Mouse (Mus musculus) fibroblast of lung, adult 2 months (primary cell): ENCODE measurements at regions not wholly inside any gene's neighbourhood (a gene's known extent, or its start where the extent isn't known, plus 50 kb on each side); places are given as distances from the start of the nearest gene placed in this dataset.

Source experiments
- DNase-seq: peaks from one replicate; pipeline ENCODE4 v3.0.0-alpha.2; 2011; ENCODE audit warnings: low read depth

DNA sequence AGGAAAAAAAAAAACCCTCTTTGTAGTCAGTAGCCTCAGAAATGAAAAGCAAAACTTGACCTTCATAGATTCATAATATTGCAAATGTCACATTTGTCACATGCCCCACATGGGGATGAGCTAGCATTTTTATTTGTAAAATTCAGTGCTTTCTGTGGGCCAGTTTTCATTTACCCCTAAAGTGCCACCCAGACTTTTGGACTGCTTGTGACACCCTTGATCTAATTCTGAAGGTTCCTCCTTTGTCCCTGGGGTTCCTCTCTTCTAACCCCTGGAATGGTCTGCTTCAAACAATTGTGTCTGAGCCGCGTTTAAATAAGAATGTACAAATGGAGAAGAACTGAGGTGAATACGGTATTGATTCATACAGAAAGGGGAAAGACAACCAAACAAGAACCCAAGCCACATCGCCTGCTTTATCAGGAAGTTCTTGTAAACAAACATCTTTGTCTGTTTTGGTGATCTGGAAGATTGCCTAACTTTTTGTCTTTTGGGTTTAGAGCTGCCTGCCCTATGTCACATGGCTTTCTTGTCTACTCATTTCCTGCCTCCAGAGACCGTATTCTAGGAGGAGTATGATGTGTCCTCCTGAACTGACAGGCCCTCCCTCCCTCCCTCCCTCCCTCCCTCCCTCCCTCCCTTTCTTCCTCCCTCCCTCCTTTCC lies 203.1 kb upstream of the Gm9833 start:
- no peak for DNase-seq

DNA sequence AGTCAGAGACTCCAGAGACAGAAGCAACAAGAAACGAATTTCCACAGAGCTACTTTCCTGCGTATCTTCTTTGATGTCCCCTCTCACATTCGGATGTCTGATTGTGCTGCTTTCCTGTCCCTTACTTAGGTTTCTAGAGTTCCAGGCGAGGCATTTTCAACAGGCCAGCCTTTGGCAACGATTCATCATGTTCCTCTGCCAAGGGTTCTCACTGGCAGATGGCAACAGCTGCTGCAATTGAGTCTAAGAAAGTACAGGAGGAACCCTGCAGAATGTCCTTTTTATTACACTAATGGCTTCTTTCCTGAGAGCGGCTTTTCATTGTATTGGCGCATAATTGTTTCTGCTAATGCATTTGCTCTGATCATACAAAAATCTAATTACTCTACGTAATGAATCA lies 202.3 kb upstream of the Gm9833 start:
- DNase-seq: peak; percentile 23

DNA sequence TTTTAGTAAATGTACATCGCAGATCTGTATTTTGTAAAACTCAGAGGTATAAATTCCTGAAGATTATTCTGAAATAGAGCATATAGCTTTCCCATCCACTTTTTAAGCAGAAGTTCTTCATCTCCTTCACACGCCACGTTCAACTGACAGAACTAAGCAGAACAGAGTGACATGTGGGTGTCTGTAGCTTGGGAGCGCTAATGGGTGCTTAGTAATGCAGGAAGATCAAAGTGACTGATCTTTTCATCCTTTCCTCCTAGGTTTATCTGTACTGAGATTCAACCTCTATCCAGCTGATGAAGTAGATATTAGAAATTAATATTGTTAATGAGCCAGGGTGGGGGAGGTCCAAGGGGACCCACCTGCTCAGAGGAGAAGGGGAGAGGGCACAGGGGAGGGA lies 201.8 kb upstream of the Gm9833 start:
- DNase-seq: no peak

DNA sequence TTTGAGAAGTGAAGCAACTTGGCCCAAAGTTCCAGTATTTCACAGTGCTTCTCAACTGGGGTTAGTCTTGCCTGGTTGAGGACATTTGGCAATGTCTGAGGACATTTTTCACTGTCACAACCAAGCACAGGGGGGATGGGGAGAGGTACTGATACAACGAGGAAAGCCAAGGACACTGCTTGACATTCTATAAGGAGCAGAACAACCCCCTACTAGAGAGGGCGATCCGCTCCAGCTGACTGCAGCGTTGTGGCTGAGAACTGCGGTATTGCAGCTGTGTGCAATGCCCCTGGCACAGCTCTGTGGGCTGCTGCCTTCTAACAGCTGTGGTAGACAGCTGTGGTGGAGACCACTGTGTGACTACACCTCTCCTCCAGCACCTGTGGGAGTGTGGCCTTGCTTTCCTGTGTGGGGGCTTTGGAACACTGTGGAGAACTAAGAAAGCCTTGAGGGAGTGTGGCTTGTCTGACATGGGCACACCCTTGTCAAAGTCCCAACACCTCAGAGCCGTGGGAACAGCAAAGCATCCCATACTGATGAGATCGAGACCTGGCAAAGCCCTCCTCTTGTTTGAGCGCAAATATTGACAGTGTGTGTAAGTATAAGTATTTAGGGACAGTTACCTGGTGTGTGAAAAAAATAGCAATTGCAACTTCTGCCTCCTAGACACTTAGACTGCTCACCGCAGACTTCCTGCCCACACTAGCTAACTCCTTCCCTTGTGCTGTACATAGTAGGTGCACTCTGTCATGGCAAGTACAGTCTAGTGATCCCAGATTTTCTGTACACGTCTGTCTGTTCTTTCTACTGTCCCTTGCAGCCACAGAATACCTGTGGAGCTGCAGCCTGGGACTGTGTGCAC lies 200.9 kb upstream of the Gm9833 start:
- no peak for DNase-seq

DNA sequence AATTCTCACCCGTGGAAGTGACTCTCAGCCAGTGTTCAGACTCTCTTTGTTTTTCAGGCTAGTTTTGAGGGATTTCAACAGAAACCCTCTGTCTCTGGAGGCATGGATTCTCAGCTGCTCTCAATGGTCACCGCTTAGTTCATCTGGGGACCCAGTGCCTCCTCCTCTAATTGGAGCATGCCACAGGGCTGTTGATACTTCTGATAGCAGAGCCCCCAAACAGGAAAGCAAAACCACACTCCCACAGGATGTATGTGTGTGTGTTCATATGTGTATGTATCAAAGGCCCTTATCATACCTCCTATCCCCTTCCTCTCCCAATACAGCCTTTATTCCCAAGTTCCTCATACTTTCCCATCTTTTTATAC lies 200.3 kb upstream of the Gm9833 start:
- no peak for DNase-seq

DNA sequence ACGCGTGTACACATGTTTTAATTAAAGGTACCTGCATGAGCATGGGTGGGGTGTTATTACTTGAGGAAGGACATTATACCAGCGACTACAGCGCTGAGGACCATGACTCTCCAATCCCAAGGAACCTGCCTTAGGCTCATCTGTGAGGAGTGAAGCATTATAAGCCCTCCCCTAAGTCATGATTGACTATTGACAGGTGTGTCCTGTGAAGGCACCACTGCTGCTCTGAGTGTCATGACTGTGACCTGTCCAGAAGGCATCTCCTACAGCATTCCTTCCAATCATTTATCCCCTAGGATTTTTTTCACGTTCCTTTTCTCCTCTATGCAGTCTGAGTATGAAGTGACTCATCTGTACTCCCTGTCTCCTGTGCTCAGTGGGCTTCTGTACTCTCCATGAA lies 199.9 kb upstream of the Gm9833 start:
- DNase-seq: no peak

DNA sequence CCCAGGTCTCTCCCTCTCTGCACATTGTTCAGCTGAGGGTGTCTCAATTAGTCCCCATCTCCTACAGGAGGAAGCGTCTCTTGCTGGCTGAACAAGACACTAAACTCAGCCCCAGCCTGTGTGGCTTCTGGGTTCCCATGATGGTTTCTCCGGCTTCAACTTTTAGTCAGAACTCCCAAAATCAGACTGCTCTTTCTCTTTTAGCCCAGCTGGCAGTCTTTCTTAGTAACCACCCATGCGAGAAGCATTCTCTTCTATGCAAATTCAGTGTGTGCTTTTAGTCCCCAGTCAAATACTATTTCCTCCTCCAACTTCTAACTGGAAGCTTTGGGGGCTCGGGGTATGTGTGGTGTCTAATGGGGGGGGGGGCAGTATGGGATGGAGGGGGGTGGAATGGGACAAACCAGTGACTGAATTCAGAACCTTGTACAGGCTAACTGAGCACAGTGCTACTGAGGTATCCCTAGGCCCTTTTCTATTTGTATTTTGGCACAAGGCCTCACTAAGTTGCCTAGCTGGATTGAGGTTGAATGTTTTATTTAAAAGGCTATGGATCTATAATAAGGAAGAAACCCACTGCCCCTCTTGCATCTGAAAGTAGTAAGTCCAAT lies 194.9 kb upstream of the Gm9833 start:
- no peak for DNase-seq

DNA sequence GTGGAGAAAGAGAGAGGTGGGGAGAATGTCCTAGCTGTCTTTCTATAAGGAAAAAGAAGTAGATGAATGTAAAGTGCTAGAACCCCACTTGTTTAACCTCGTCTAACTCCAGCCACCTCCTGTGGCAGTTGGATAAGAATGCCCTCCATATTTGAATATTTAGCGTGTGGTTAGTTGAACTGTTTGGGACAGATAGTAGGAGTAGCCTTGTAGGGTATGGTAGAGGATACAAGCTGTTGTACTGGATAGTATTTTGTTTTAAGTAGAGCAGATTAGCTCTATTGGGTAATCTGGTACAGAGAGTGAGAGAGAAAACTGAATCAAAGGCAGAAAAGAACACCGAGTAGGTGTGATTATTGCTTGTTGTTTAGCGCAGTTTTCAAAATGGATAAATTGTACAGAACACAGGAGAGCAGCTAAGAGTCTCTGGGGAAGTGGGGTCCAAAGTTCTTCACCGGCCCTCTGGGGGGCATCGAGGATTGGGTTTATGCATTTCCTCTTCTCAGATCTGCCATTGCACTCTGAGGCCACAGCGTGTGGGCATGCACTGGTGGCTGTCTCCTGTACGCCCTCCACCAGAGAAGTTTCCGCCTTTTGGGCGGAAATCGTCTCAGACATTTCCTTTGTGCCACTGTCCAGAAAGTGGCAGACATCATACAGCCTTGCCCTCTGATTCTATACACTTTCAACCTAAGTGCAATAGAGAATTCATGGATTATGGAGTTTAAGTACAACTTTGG lies 192.3 kb upstream of the Gm9833 start:
- DNase-seq: no peak

DNA sequence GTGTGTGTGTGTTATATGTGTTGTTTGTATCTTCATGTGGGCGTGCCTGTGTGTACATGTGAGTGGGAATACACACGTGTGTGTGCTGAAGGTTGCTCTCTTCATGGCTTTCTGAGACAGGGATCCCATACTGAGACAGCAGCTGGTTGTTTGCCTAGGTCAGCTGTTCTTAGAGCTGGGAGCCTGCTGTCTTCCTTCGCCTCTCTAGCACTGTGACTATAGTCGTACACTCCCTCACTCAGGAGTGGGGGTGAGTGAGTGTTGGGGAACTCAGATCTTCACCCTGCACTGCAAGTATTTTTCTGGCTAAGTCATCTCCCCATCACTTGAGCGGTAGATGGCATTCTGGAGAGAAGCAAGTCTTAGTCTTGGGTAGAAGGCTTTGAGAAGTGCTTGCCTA lies 191.6 kb upstream of the Gm9833 start:
- no peak for DNase-seq

DNA sequence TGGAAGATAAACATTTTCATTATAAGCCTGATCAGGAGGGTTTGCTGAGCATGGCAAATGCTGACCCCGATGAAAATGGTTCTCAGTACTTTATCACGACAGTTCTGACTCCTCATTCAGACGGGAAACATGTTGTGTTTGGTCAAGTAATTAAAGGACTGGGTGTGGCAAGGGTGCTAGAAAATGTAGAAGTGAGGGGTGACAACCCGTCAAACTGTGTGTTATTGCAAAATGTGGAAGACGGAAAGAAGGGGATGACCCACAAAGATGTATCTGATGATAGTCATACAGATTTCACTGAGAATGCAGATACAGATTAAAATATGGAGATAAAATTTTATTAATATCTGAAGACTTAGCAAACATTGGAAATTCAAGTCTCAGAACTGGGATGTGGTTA lies 186.2 kb upstream of the Gm9833 start:
- no peak for DNase-seq

DNA sequence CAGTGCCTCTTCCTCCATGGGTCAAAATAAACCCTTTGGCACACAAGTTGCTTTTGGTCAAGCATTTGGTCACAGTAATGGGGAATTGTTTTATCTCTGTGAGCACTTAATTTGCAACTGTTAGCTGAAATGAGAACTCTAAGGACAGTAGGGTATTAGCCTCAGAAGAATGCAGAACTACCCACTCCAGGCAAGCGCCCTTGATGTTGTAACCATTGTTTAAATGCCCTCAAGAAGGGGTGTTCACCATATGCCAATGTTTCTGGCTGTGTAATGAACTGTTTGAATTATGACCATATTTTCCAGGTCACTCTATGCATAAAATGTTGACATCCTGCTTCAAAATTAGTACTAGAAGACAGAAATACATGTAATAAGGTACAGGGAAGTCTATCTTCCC lies 174.6 kb upstream of the Gm9833 start:
- no peak for DNase-seq

DNA sequence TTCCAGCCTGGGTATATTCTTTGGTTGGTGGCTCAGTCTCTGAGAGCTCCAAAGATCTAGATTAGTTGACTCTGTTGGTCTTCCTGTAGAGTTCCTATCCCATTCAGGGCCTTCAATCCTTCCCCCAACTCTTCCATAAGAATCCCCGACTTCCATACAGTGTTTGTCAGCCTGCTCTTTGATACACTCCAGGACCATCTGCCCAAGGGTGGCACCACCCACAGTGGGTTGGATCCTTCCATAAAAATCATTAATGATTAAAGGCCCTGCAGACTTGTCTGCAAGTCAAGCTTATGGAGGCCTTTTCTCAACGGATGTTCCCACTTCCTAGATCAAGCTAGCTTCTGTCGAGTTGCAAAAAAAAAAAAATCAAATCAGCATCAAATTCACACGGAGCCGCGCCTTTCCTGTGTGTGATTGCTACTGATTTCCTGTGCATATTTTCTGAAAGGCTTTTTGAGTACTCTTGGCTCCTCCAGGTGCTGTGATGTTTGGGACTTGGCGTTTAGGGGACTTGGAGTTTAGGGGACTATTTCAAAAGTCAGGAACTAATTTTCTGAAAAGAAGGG lies 171.3 kb upstream of the Gm9833 start:
- no peak for DNase-seq

DNA sequence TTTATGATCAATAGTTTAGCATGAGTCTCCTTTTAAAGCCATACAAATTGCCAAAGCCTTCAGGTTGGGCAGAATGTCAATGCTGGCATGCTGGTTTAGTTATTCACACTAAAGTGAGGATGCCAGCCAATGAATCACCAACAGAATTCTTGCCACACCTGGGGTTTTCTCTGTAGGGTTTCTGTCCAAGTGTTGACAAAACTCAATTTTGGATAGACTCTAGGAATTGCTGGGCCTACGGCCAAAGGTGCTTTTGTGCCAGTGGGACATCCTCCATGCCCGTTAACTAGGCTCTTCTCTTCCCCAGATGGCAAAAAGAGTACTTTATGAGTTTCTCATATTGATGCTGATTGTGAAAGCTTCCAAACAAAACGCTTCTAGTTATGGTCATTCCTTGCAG lies 167.6 kb upstream of the Gm9833 start:
- peak; percentile 70 for DNase-seq

DNA sequence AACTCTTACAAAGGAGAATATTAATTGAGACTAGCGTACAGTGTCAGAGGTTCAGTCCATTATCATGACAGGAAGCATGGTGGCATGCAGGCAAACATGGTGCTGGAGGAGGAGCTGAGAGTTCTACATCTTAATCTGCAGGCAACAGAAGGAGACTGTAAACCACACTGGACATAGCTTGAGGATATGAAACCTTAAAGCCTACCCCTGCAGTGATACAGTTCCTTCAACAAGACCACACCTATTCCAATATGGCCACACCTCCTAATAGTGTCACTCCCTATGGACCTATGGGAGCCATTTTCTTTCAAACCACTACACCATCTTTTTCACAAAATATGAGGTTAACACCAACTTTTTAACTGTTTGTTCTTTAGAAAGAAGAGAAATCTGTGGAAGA lies 166.2 kb upstream of the Gm9833 start:
- DNase-seq: no peak

DNA sequence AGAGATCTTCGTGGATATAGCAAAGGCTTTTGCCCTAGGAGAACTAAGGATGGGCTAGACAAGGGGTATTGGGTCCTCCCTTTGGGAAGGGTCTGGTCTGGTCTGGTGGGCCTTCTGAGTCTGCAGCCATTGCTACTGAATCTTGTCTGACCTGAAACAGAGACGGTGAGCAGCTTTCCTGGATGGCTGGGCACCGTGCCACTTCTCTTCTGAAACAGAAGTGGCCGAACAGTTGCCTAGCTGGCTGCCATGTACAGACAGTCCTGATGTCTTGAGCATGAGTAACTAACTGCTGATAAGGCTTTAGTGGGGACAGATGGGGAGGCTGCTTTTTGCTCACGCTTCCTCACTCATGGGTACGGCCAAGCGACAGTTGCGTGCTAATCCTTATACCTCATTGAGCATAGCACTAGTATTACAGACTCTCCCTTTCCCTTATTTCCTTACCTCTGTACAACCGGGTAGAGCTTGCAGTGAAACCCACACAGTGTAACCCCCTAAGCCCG lies 165.3 kb upstream of the Gm9833 start:
- DNase-seq: no peak

DNA sequence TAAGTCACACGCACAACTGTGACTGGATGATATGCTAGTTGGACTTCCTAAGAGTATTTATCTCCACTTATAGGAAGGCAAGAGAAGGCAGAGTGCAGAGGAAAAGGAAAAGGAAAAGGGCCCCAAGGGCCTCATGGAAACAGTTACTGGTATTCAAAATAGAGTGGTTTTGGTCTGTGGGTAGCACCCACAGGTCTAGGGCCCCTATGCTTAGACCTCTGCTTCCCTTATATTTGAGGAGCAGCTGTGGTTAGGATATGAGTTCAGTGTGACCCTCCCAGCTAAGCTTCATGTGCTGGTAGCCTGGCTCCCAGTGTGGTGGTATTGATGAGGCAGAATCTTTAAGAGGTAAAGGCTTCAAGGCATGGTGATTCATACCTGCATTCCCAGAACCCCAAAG lies 163.3 kb upstream of the Gm9833 start:
- DNase-seq: no peak

DNA sequence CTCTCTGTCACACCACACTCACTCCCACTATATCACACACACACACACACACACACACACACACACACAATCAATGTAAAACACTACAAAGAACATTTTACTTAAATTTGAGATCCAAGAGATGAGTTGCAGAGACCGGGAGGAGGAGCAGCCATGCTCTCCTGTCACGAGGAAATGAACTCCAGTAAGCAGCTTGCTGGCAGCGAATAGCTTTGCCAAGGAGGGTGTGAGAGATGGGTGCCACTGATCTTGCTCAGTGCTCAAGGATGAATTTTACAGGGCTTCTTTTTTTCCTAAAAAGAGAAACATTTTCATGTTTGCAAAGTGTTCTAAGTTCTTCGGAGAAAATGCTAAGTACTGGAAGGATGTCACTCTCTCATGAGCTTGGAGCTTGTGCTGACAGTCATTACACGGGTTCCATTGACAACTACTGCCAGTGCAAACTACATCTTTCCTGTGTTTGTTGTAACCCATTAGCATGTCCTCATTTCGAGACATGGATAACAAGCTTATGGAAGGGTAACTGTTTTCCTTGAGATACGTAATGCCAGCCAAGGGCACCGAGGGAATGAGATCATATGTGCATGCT lies 151.0 kb upstream of the Gm9833 start:
- DNase-seq: no peak

DNA sequence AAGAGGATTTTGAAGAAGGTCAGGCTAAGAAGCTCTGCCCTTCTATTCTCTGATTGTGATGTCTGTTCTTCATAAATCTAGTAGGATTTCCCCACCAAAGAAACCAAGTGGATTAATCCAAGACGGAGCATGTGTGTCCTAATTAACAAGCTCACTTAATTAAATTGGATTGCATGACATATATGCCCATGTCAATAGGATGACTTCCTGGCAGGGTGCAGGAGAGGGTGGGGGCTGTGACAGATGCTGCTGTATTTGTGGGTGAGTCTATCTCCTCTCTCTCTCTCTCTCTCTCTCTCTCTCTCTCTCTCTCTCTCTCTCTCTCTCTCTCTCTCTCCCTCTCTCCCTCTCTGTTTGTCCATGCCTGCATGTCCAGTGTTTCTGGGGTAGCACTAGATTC lies 149.3 kb upstream of the Gm9833 start:
- no peak for DNase-seq

DNA sequence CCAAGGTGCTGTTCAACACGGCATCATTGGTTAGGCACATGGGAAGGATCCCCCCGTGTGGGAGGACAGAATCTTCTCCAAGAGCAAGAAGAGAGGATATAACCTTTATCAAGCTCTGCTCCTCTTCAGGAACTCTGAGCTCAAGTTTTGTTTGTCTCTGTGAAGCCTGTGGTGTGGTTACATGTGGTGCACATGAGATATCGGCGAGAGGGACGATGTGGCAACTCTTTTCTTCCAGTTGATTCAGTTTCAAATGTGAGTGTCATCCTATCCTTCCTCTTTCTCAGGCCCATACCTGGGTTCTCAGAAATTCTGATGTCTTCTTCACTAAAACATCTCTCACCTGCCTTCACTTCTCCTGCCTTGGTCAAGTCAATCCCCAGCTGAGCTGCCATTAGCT lies 145.3 kb upstream of the Gm9833 start:
- DNase-seq: no peak

DNA sequence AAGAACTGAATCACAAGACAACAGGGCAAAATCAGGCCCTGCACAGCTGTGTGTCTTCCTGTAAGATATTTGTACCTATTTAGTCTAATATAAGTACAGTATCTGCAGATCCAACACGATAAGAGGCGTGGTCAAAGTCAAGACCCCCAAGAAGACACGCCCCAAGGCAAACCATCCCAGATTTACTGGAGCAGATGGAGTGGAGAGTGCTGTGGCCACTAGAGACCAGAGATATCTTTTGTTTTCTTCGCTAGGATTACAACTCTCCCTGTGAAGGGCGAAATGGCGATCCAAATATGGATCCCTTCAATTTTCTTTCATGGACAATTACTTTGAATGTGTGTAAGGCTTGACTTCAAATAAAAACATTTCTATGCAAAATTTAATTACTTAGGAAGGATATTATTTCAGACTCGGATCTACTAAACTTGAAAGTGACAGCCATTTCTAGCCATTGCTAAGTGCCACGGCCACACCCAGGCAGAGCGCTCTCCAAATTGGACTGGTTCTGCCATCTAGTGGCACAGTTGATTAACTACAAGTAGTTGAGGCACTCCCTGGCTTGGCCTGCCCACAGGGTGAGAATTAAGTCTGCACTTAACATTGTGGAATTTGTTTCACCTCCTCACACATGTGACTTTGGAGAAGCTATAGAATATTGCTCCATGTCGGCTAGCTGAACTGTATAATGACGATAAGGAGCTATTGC lies 140.4 kb upstream of the Gm9833 start:
- DNase-seq: peak; percentile 27

DNA sequence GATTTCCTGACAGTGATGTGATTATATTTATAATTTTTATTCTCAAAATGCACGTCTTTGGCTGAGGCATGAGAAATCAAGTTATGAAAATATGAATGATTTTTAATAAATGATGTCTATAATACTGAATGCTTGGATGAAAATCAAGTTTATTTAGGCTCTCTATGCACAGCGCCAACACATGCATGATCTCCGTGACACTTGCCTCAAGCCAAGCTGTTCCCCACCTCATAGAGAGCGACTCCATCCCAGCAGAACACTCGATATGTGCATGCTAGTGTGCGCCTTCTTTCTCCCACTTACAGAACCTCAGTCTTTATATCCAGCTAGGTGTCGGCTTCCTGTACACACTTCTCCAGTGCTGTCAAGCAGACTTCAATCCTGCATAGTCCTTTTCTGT lies 139.8 kb upstream of the Gm9833 start:
- no peak for DNase-seq
